Mouse (Mus musculus) mouse trophoblast stem cell (cell line): Measurements from ENCODE around the gene Vmn1r135.
"Not testable (repeated sequence)": the region's sequence is repeated elsewhere in the genome, so short reads cannot be mapped to it uniquely, and the experiment has no call there.

Experiments used
- in situ Hi-C, 2 experiments: fragments of 300-500 bp; cut with MseI, MboI; formaldehyde crosslinking; loops; 2 replicates in 1 of 2; 3 replicates in 1 of 2; pipeline ENCODE4 v1.15.1; 2025

Gene Vmn1r135

GRCm38 (mm10) chr7:21832051-21832450 lies at the start of gene Vmn1r135:
Gene Vmn1r135, plus strand, starts transcription at chr7:21832351.
- in situ Hi-C loops = not testable (repeated sequence)

GRCm38 (mm10) chr7:21796628-21797027 lies 35.5 kb upstream of the Vmn1r135 start, which contains the start of gene Gm4177:
Gene Gm4177, minus strand, starts transcription at chr7:21796728.
- in situ Hi-C loops = not testable (repeated sequence)

GRCm38 (mm10) chr7:21844167-21844566 lies 12.0 kb downstream of the Vmn1r135 start, which contains the start of gene Gm5725:
Gene Gm5725, minus strand, starts transcription at chr7:21844267.
- in situ Hi-C loops = not testable (repeated sequence)
